Mouse (Mus musculus) T-helper 17 cell (primary cell): ENCODE data around the gene Paip2b.
"Not testable (repeated sequence)": the region's sequence is repeated elsewhere in the genome, so short reads cannot be mapped to it uniquely, and the experiment has no call there.

ENCODE experiments used
- in situ Hi-C, 2 experiments: fragments of 300-600 bp; cut with MboI, MseI; formaldehyde crosslinking; loops; 1 replicate in 1 of 2; 2 replicates in 1 of 2; pipeline ENCODE4 v1.15.1; 2025; ENCODE audit warnings: high pct_unique_total_duplicates in 2 of 2

Gene Paip2b

GRCm38 (mm10) chr6:83802033-83802432, 29.5 kb downstream of the Paip2b start:
- in situ Hi-C loops: no loop called here

GRCm38 (mm10) chr6:83796686-83797085, 34.9 kb downstream of the Paip2b start:
- in situ Hi-C loops: no loop called here

GRCm38 (mm10) chr6:83795492-83795900, 36.0 kb downstream of the Paip2b start:
- in situ Hi-C loops: no loop called here

GRCm38 (mm10) chr6:83794760-83795296, 36.7 kb downstream of the Paip2b start, which contains the start of gene Nagk:
Gene Nagk, plus strand, starts transcription at chr6:83794982.
- in situ Hi-C loops: no loop called here

- in situ Hi-C loops: no loop called here
These were observed 40.2 kb downstream of the Paip2b start for GRCm38 (mm10) chr6:83791251-83791890.

- in situ Hi-C loops: not testable (repeated sequence)
These were observed 41.0 kb downstream of the Paip2b start for GRCm38 (mm10) chr6:83790533-83790932.

GRCm38 (mm10) chr6:83788554-83788953, 43.0 kb downstream of the Paip2b start:
- in situ Hi-C loops: no loop called here

- in situ Hi-C loops: no loop called here
These were observed 45.1 kb downstream of the Paip2b start for GRCm38 (mm10) chr6:83786426-83786825.

- in situ Hi-C loops: no loop called here
These were observed 52.5 kb downstream of the Paip2b start for GRCm38 (mm10) chr6:83779026-83779425.

GRCm38 (mm10) chr6:83778306-83778705, 53.2 kb downstream of the Paip2b start:
- in situ Hi-C loops: no loop called here

GRCm38 (mm10) chr6:83775638-83776293, 55.8 kb downstream of the Paip2b start, which contains the start of gene Tex261:
Gene Tex261, minus strand, starts transcription at chr6:83775813.
- in situ Hi-C loops: no loop called here

- in situ Hi-C loops: no loop called here
These were observed 56.6 kb downstream of the Paip2b start for GRCm38 (mm10) chr6:83774781-83775563.

- in situ Hi-C loops: no loop called here
These were observed 57.4 kb downstream of the Paip2b start for GRCm38 (mm10) chr6:83774126-83774525.

GRCm38 (mm10) chr6:83768485-83768884, 63.1 kb downstream of the Paip2b start:
- in situ Hi-C loops: no loop called here

- in situ Hi-C loops: no loop called here
These were observed 64.6 kb downstream of the Paip2b start for GRCm38 (mm10) chr6:83766982-83767381.

GRCm38 (mm10) chr6:83762880-83763431, 68.6 kb downstream of the Paip2b start:
- in situ Hi-C loops: no loop called here

GRCm38 (mm10) chr6:83762344-83762743, 69.2 kb downstream of the Paip2b start, which contains the start of gene Ankrd53:
Gene Ankrd53, plus strand, starts transcription at chr6:83762644.
- in situ Hi-C loops: no loop called here

- in situ Hi-C loops: no loop called here
These were observed 75.5 kb downstream of the Paip2b start for GRCm38 (mm10) chr6:83756051-83756450.
